Mouse (Mus musculus): ENCODE data around the gene Ppp1r14b. TPM values are rescaled to one million over a fixed set of nuclear protein-coding genes. Genes with fewer than 3 reads are reported as not detected.
"Not testable (repeated sequence)": the region's sequence is repeated elsewhere in the genome, so short reads cannot be mapped to it uniquely, and the experiment has no call there.

Gene Ppp1r14b
- polyA plus RNA-seq, 1 experiment from 2014 or later = 265 TPM

DNA sequence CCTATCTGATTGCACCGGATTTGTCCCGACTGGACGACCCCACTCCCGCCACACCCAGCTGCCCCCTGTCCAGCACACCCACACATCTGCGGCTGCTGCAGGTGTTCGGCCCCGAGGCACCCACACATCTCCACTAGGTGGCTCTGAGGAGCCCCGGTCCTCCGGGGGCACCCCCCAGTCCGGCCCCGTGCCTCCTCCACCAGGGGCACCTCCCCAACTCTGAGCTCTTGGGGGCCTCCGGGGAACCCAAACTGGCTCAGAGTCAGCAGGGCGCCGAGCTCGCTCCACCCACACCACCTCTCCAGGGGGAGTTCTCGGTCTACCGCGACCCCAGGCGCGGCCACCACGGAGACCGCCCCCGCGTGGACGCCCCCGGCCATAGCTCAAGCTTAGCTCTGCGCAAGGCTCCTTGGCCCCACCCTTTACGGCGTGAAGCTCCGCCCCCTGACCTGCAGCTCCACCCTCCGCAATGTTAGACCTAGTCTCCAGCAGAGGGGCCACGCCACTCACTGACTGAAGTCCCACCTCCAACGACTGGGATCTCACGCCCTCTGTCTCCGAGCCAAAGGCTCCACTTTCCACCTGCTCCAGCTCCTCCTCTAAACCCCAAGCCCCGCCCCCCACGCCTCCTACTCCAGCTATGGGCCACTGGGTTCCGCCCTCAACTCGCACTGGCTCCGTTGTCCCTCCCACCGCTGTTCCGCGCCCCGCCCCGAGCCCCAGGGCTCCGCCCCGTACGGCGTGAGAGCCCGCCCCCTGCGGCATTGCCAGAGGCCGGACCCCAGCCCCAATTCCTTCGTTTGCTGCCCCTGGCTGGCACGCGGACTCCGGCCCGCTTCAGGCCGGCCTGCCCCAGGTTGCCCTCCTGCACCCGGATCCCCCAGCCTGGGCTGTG is 5.0 kb downstream of the Ppp1r14b start:
- no peaks in the 10 kb centered on the region for H3K27me3 ChIP-seq
- peaks cover 46% of the 10 kb centered on the region for H3K4me1 ChIP-seq
- peak overlapping the region; percentile 74 for H3K4me2 ChIP-seq (replicated peaks)
- peaks cover 38% of the 10 kb centered on the region for H3K36me3 ChIP-seq
- 1% methylated on average over 58 of the region's 59 CpGs for WGBS
- H3K27ac ChIP-seq (replicated peaks) = peak overlapping the region; percentile 95
- H3K9me3 ChIP-seq = no peaks in the 10 kb centered on the region
- ATAC-seq (ENCODE audit: low FRiP score, low read depth) = peak; percentile 86
- H3K4me3 ChIP-seq = peak overlapping the region; percentile 74
- H3K9ac ChIP-seq (replicated peaks) = peak overlapping the region; percentile 69

DNA sequence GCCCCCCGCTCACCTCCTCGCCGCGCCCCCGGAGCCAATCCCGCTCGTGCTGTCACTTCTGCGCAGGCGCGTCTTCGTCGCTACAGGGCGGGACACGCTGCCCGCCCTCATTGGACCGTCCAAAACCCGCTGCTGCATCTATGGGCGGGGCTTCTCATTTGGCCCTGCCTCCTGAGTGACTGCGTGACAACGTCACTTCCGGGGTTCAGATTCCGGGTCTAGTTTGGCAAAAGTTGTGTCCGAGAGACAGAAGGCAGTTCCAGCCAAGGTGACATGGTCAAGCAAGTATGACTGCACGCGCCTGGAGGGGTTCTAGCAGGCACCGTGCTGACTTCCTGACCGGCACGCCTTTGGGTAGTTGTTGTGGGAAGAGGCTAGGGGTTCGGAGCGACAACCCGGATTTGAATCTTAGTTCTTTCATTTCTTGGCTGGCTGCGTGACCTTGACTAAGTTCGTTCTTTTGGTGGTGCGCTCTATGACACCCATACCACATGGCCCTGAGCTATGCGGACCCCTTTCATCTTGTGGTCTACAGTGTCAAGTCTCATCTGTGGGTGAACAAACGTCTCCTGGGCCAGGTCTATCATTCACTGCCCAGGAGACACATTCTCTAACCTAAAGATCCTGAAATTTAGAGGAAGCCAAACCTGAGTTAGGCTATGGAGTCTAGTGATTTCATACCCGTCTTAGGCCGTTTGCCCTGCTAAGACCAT is 5.8 kb downstream of the Ppp1r14b start, which contains the start of gene Fkbp2:
Gene Fkbp2, minus strand, starts transcription at position 121 of the 713 bp plus-strand sequence.
- peak; percentile 87 for ATAC-seq (ENCODE audit: low FRiP score, low read depth)
- H3K36me3 ChIP-seq = peaks cover 46% of the 10 kb centered on the region
- WGBS = 2% methylated on average over 38 of the region's 38 CpGs
- H3K27me3 ChIP-seq = no peaks in the 10 kb centered on the region
- H3K27ac ChIP-seq (replicated peaks) = peak within 1 kb of the TSS; percentile 95
- H3K4me1 ChIP-seq = peaks cover 46% of the 10 kb centered on the region
- H3K9me3 ChIP-seq = no peaks in the 10 kb centered on the region
- peak within 1 kb of the TSS; percentile 69 for H3K9ac ChIP-seq (replicated peaks)
- peak within 1 kb of the TSS; percentile 74 for H3K4me3 ChIP-seq
- H3K4me2 ChIP-seq (replicated peaks) = peak within 1 kb of the TSS; percentile 74

DNA sequence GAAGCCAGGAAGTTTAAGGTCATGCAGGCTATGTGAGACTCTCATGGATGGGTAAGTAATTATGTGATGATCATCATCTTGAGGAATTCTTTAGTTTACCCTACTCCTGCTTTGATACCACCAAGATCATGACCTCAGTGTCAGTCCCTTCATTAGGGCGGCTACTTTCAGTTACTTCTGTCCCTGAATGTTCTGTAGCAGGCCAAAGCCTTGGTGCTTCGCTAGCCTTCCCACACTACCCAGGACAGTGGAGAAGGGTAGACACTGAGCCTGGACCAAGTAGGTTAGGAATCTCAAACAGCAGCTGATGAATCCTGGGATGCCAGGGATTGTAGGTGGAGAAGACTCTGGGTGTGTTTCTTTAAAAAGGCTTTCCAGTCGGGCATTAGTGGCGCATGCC is 6.7 kb downstream of the Ppp1r14b start:
- no peak overlapping the region for H3K27ac ChIP-seq (replicated peaks)
- H3K9ac ChIP-seq (replicated peaks) = no peak overlapping the region
- 0 out of 2 replicates have a peak overlapping the region, but pooled peaks have one; percentile 74 for H3K4me2 ChIP-seq (replicated peaks)
- no peak overlapping the region for H3K4me3 ChIP-seq
- ATAC-seq (ENCODE audit: low FRiP score, low read depth) = no peak
- no peaks in the 10 kb centered on the region for H3K27me3 ChIP-seq
- H3K4me1 ChIP-seq = peaks cover 43% of the 10 kb centered on the region
- H3K36me3 ChIP-seq = peaks cover 46% of the 10 kb centered on the region
- WGBS = 92% methylated on average over 4 of the region's 4 CpGs
- no peaks in the 10 kb centered on the region for H3K9me3 ChIP-seq

DNA sequence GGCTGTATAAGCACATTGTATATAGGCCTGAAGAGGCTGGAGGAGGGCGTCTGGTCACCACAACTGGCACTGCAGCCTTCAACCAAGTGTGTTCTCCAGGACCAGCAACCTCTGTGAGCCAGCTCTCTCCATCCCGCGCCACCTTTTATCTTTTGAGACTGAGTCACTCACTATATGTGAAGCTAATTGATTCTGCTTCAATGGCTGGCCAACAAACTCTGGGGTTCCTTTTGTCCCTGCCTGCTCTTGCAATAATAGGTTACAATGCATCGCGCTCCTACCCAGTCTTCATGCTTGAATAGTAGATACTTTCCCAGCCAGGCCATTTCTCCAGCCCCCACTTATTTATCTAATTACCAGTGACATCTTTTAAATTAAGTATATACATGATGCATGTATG is 8.9 kb downstream of the Ppp1r14b start:
- H3K9ac ChIP-seq (replicated peaks) = no peak overlapping the region
- H3K4me1 ChIP-seq = peaks cover 39% of the 10 kb centered on the region

DNA sequence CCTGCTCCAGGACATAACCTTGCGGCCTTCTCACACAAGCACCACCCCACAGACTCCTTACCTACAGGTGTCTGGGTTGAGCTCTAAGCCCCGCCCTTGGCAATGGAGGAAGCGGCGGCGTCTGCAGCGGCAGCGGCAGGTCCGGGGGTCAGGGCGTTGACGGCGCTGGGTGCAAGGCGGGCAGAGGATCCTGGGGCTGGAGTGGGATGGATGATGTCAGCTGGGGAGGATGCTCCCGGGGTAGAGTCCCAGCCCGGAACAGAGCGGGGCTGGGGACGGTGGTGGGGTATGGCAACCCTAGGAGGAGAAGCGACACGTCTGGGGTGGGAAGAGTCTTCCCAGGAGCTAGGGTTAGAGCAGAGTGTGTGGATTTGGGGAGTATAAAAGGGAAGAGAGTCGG is 10.5 kb downstream of the Ppp1r14b start:
- no peaks in the 10 kb centered on the region for H3K27me3 ChIP-seq
- ATAC-seq (ENCODE audit: low FRiP score, low read depth) = no peak
- no peak overlapping the region for H3K4me2 ChIP-seq (replicated peaks)
- H3K27ac ChIP-seq (replicated peaks) = no peak overlapping the region
- peaks cover 30% of the 10 kb centered on the region for H3K4me1 ChIP-seq
- H3K36me3 ChIP-seq = peaks cover 30% of the 10 kb centered on the region
- H3K4me3 ChIP-seq = no peak overlapping the region
- no peak overlapping the region for H3K9ac ChIP-seq (replicated peaks)
- 86% methylated on average over 19 of the region's 19 CpGs for WGBS
- H3K9me3 ChIP-seq = no peaks in the 10 kb centered on the region

More for the DNA sequence above, 8.9 kb downstream of the Ppp1r14b start:
- Histone ChIP-seq H3K36me3 (peaks cover 28% of the 10 kb centered on the region), H3K4me2 (replicated peaks) (no peak overlapping the region), H3K27me3 (no peaks in the 10 kb centered on the region), H3K9me3 (no peaks in the 10 kb centered on the region), H3K27ac (replicated peaks) (no peak overlapping the region), H3K4me3 (no peak overlapping the region)
- no peak for ATAC-seq (ENCODE audit: low FRiP score, low read depth)
- WGBS = 66% methylated on average over 5 of the region's 5 CpGs

DNA sequence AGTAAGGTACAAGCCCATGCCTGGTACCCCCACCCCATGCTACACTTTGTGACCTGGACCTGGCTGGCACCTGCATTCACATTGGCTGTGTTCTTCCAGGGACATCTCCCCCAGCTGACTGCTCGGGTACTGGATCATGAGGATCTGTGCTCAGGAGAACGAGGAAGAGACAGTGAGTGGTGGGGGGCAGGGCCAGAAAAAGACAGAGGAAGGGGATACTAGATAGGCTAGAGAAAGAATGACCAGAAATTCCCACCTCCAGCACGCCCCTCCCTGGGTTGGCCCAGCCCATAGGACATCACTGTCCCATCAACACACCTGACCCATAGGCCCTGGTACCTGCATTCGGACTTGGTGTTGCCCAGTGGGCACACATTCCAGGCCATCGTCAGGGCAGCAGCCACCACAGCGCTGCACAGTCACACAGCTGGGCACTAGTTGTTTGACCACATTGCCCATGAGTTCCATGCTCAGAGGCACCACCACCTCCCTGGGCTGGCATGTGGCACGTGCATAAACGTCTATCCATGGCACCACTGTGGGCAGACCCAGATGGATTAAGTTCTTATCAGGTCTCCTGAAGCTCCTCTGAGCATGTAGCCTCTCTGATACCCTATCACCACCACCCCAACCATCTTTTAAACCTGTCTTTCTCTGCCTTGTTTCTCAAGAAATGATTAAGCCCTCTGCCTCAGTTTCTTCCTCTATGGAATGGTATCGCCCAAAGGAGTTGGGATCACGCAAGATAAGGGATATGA is 11.4 kb downstream of the Ppp1r14b start:
- peak overlapping the region; percentile 98 for H3K4me2 ChIP-seq (replicated peaks)
- ATAC-seq (ENCODE audit: low FRiP score, low read depth) = no peak
- no peak overlapping the region for H3K27ac ChIP-seq (replicated peaks)
- no peaks in the 10 kb centered on the region for H3K27me3 ChIP-seq
- peak overlapping the region; percentile 96; the same call in 1 of the 2 replicates for H3K9ac ChIP-seq (replicated peaks)
- peak overlapping the region; percentile 89 for H3K4me3 ChIP-seq
- peaks cover 25% of the 10 kb centered on the region for H3K4me1 ChIP-seq
- H3K9me3 ChIP-seq = no peaks in the 10 kb centered on the region
- H3K36me3 ChIP-seq = peaks cover 30% of the 10 kb centered on the region
- WGBS = 78% methylated on average over 10 of the region's 10 CpGs

DNA sequence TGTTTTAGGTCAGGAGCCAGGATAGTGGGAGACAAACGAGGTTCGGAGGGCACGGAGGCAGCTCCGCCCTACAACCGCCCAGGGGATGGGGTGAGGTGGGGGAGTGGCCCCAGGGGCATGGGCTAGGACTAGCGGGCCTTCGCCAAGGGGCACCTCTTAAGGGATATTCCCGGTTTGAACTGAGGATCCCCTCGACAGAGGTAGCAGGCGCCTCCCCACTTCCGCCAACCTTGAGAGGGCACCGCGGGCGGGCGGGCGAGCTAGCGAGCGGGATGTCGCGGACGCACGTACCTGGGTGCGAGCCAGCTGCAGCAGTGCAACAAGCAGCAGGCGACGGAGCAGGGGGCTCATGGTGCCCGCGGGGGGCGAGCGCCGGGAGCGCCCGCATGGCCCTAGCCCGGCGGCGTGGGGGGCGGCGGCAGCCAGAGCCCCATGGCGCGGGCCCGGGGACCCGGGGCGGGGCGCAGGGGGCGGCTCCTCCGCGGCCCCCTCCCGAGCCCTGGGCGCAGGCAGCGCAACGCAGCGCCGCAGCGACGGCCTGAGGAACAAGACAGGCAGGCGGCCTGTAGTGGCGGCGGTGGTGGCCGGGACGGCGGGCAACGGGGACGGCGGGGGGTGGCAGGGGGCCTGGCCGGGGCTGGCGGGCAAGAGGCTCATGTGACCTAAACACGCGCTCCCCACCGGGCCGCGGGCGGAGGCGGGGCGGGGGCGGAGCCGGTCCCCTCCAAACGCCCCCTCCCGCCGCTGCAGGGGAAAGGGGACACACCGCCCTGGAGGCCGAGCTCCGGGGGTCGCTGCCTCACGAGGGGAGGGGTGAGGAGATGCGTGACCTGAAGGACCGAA is 12.5 kb downstream of the Ppp1r14b start, which contains the start of gene Vegfb:
Gene Vegfb, minus strand, starts transcription at position 591 of the 843 bp plus-strand sequence.
- Histone ChIP-seq H3K9me3 (no peaks in the 10 kb centered on the region), H3K9ac (replicated peaks) (peak within 1 kb of the TSS; percentile 96), H3K36me3 (peaks cover 28% of the 10 kb centered on the region), H3K4me3 (peak within 1 kb of the TSS; percentile 89), H3K27me3 (no peaks in the 10 kb centered on the region), H3K4me2 (replicated peaks) (peak within 1 kb of the TSS; percentile 98), H3K27ac (replicated peaks) (peak within 1 kb of the TSS; percentile 77), H3K4me1 (peaks cover 31% of the 10 kb centered on the region)
- peak; percentile 63 for ATAC-seq (ENCODE audit: low FRiP score, low read depth)
- WGBS = under 1% methylated on average over 80 of the region's 85 CpGs

GRCm38 (mm10) chr19:6987904-6988285 is 13.1 kb downstream of the Ppp1r14b start:
- Histone ChIP-seq H3K9ac (replicated peaks) (peak overlapping the region; percentile 96), H3K4me1 (peaks cover 32% of the 10 kb centered on the region), H3K36me3 (peaks cover 22% of the 10 kb centered on the region), H3K4me3 (peak overlapping the region; percentile 89), H3K27ac (replicated peaks) (peak overlapping the region; percentile 77), H3K9me3 (no peaks in the 10 kb centered on the region), H3K27me3 (no peaks in the 10 kb centered on the region), H3K4me2 (replicated peaks) (peak overlapping the region; percentile 98)
- WGBS = 3% methylated on average over 8 of the region's 8 CpGs
- peak; percentile 5 for ATAC-seq (ENCODE audit: low FRiP score, low read depth)

- H3K4me3 ChIP-seq = no peak overlapping the region
- H3K36me3 ChIP-seq = peaks cover 13% of the 10 kb centered on the region
- WGBS = 83% methylated on average over 8 of the region's 8 CpGs
- no peaks in the 10 kb centered on the region for H3K27me3 ChIP-seq
- no peaks in the 10 kb centered on the region for H3K9me3 ChIP-seq
- no peak for ATAC-seq (ENCODE audit: low FRiP score, low read depth)
- no peak overlapping the region for H3K4me2 ChIP-seq (replicated peaks)
- no peak overlapping the region for H3K9ac ChIP-seq (replicated peaks)
- H3K4me1 ChIP-seq = peaks cover 36% of the 10 kb centered on the region
- no peak overlapping the region for H3K27ac ChIP-seq (replicated peaks)
Measured at GRCm38 (mm10) chr19:6989251-6989650, 14.5 kb downstream of the Ppp1r14b start.

GRCm38 (mm10) chr19:6990712-6991111 is 15.9 kb downstream of the Ppp1r14b start:
- Histone ChIP-seq H3K4me1 (peaks cover 46% of the 10 kb centered on the region), H3K9ac (replicated peaks) (no peak overlapping the region)
- 90% methylated on average over 6 of the region's 6 CpGs for WGBS

DNA sequence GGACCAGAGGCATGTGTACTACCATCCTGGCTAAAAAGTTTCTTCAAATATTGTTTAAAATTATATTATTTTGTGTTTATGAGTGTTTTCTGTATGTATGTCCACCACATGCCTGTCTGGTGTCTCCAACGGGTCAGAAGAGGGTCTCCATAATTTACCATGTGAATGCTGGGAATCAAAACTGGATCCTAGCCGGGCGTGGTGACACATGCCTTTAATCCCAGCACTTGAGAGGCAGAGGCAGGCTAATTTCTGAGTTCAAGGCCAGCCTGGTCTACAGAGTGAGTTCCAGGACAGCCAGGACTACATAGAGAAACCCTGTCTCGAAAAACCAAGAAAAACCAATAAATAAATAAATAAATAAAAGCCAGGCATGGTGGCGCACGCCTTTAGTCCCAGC is 16.4 kb downstream of the Ppp1r14b start:
- H3K9me3 ChIP-seq; H3K9ac ChIP-seq (replicated peaks); H3K36me3 ChIP-seq; H3K27me3 ChIP-seq; H3K27ac ChIP-seq (replicated peaks); ATAC-seq (ENCODE audit: low FRiP score, low read depth); H3K4me3 ChIP-seq; H3K4me2 ChIP-seq (replicated peaks): not testable (repeated sequence)
- 94% methylated on average over 6 of the region's 6 CpGs for WGBS
- peaks cover 45% of the 10 kb centered on the region for H3K4me1 ChIP-seq

More at GRCm38 (mm10) chr19:6990712-6991111, 15.9 kb downstream of the Ppp1r14b start:
- no peaks in the 10 kb centered on the region for H3K27me3 ChIP-seq
- H3K27ac ChIP-seq (replicated peaks) = no peak overlapping the region
- H3K4me2 ChIP-seq (replicated peaks) = no peak overlapping the region
- 0 out of 2 replicates have a peak, but pooled peaks cover 2% of the 10 kb centered on the region for H3K36me3 ChIP-seq
- H3K9me3 ChIP-seq = no peaks in the 10 kb centered on the region
- no peak overlapping the region for H3K4me3 ChIP-seq
- no peak for ATAC-seq (ENCODE audit: low FRiP score, low read depth)
